Mouse (Mus musculus) CH12.LX (cell line): ENCODE measurements around the gene Trappc3.

Experiments used
- CTCF ChIP-seq, 2 experiments: IDR thresholded peaks in 1 of 2; conservative IDR thresholded peaks in 1 of 2; 2 replicates each; pipeline ENCODE4 v1.5.1; 2011 to 2012; ENCODE audit warnings: low read depth in 2 of 2, low read length in 2 of 2, improper control_type of control experiment in 1 of 2, inconsistent platforms in 1 of 2, mild to moderate bottlenecking in 1 of 2, moderate library complexity in 1 of 2
- MYC ChIP-seq: IDR thresholded peaks from 2 replicates; pipeline ENCODE4 v1.6.1; 2011; ENCODE audit warnings: low read depth, mild to moderate bottlenecking, improper control_type of control experiment, low read length
- NRF1 ChIP-seq: IDR thresholded peaks from 2 replicates; pipeline ENCODE4 v1.6.1; 2014; ENCODE audit warnings: low read depth, mild to moderate bottlenecking, inconsistent platforms, low read length, improper control_type of control experiment, moderate library complexity

- no peak; a peak in 1 of 4 replicates for TF ChIP-seq CTCF (conservative IDR thresholded peaks at IDR 0.05 in 1 of 2, IDR thresholded peaks at IDR 0.05 in 1 of 2; ENCODE audit: low read depth in 2 of 2, low read length in 2 of 2)
- TF ChIP-seq MYC, result no peak
- TF ChIP-seq NRF1, result no peak
These were observed 24.3 kb upstream of the Trappc3 start for GRCm38 (mm10) chr4:126237721-126238242.
